Mouse (Mus musculus): Measurements from ENCODE around the gene Pdlim5. TPM values are rescaled to one million over a fixed set of nuclear protein-coding genes. Genes with fewer than 3 reads are reported as not detected.

Gene Pdlim5
- polyA plus RNA-seq, 1 experiment from 2014 or later = 14.1 TPM

GRCm38 (mm10) chr3:142348816-142349631 lies 46.5 kb downstream of the Pdlim5 start:
- Histone ChIP-seq H3K4me1 (no peaks in the 10 kb centered on the region), H3K4me3 (no peak overlapping the region), H3K9ac (no peak overlapping the region), H3K4me2 (no peak overlapping the region), H3K27ac (no peak overlapping the region), H3K36me3 (replicated peaks) (no peaks in the 10 kb centered on the region), H3K27me3 (replicated peaks) (no peaks in the 10 kb centered on the region), H3K9me3 (no peaks in the 10 kb centered on the region)
- no peak for ATAC-seq (replicated peaks)
- 59% methylated on average over 5 of the region's 5 CpGs for WGBS

GRCm38 (mm10) chr3:142346261-142346660 lies 49.2 kb downstream of the Pdlim5 start:
- no peaks in the 10 kb centered on the region for H3K36me3 ChIP-seq (replicated peaks)
- H3K27me3 ChIP-seq (replicated peaks) = no peaks in the 10 kb centered on the region
- no peak overlapping the region for H3K4me3 ChIP-seq
- WGBS = 90% methylated on average over 6 of the region's 6 CpGs
- ATAC-seq (replicated peaks) = no peak
- H3K9me3 ChIP-seq = no peaks in the 10 kb centered on the region
- no peak overlapping the region for H3K4me2 ChIP-seq
- no peak overlapping the region for H3K9ac ChIP-seq
- H3K4me1 ChIP-seq = no peaks in the 10 kb centered on the region
- H3K27ac ChIP-seq = no peak overlapping the region

DNA sequence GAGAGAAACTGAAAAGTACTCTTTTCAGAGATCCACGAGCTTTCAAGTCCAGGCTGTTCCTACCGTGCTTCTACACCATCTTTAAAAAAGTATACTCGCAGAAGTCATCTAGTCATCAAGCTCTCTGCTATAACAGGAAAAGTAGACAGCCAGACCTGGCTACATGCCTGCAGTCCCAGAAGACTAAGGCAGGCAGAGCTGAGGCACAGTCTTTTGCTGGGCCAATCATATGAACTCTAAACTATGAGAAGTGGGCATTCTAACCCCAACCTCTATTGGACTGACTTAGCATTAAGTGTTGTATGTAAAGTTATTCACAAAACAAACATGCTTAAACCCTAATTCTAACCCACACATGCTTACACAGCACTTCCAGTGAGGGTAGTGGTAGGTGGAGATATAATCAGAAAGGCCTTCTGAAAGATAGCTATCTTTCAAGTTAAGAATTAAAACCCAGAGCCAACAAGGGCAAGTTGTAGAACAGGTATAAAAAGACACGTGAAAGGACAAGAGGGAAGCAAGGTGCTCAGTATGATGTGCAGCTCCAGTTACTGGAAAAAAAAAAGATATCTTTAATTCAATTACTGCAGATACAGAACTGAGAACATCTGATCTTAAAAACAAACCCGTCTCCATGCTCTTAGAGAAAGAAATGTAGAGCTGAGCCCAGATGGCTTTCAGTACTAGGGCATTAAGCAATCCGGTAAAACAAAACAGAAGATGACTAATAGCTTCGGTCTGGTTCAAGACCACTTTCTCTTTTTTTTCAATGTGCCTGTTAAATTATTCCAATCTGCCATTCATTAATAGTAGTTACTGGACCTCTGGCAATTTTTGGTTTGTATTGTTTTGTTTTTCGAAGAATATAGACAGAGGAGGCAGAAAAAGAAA lies 50.0 kb downstream of the Pdlim5 start:
- Histone ChIP-seq H3K36me3 (replicated peaks) (no peaks in the 10 kb centered on the region), H3K4me1 (no peaks in the 10 kb centered on the region), H3K27ac (no peak overlapping the region), H3K4me3 (no peak overlapping the region), H3K27me3 (replicated peaks) (no peaks in the 10 kb centered on the region), H3K9ac (no peak overlapping the region), H3K9me3 (no peaks in the 10 kb centered on the region), H3K4me2 (no peak overlapping the region)
- ATAC-seq (replicated peaks) = no peak
- WGBS = 88% methylated on average over 8 of the region's 8 CpGs

- no peaks in the 10 kb centered on the region for H3K4me1 ChIP-seq
- no peaks in the 10 kb centered on the region for H3K36me3 ChIP-seq (replicated peaks)
- H3K4me2 ChIP-seq = no peak overlapping the region
- H3K4me3 ChIP-seq = no peak overlapping the region
- no peak overlapping the region for H3K9ac ChIP-seq
- ATAC-seq (replicated peaks) = no peak
- H3K9me3 ChIP-seq = no peaks in the 10 kb centered on the region
- no peak overlapping the region for H3K27ac ChIP-seq
- H3K27me3 ChIP-seq (replicated peaks) = no peaks in the 10 kb centered on the region
- WGBS = 86% methylated on average over 2 of the region's 2 CpGs
Observed at GRCm38 (mm10) chr3:142343786-142344185, 51.7 kb downstream of the Pdlim5 start.

DNA sequence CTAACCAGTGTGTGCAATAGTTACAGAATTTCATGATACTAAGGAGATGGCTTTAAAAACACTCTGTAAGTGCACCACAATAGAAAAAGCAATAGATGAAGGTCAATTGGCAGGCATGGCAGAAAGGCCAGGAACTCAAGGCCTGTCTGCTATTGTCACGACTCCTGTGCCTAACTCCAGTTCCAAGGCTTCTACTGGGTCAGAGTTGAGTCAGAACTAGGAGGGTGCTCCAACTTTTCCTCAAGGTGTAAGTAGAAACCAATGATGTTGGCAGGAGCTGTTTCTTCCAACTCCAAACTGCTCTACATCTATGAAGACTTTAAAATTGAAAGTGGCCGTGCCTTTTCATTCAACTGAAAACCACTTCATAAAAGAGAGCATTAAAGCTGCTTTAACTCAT lies 54.8 kb downstream of the Pdlim5 start:
- Histone ChIP-seq H3K36me3 (replicated peaks) (no peaks in the 10 kb centered on the region), H3K27ac (no peak overlapping the region), H3K4me1 (no peaks in the 10 kb centered on the region), H3K9ac (no peak overlapping the region), H3K4me2 (no peak overlapping the region), H3K4me3 (no peak overlapping the region), H3K27me3 (replicated peaks) (no peaks in the 10 kb centered on the region), H3K9me3 (no peaks in the 10 kb centered on the region)
- no peak for ATAC-seq (replicated peaks)
- 47% methylated on average over 2 of the region's 2 CpGs for WGBS

DNA sequence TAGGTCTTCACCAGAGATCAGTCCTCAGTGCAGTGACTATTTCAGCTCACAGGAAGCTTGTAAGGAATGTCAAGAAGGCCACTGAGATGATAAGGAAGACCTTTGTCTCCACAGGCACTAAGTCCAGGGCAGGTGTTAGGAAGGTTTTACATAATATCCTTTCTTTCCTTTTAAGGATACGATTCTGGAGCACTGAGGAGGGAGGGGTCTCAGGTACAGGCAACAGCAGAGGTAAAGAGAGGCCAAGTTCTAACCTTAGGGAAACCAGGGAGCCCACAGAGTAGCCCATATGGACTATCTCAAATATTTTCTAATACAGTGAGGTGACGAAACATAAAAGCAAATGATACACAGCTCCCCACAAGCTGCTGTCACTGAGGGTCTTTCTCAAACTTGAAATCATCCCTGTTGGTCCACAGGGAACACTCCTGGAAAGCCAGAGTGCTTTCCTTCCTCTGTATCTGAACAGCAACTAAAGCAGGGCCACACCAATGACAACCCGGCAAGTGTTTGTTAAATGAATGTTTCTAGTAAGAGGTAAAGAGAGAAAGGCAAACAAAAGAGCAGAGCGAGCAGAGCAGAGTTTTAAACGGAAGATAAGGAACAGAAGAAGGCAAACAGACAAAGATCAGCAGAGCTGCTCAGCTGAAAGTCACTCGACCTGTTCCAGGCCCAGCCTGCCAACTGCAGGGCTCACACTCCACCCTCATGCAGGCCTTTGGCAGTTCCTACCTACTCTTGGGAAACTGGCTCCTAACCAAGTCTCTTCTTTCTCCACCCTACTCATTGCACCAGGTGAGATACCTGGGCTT lies 55.9 kb downstream of the Pdlim5 start:
- no peaks in the 10 kb centered on the region for H3K27me3 ChIP-seq (replicated peaks)
- H3K4me1 ChIP-seq = no peaks in the 10 kb centered on the region
- WGBS = 72% methylated on average over 6 of the region's 6 CpGs
- H3K27ac ChIP-seq = no peak overlapping the region
- H3K4me3 ChIP-seq = no peak overlapping the region
- no peaks in the 10 kb centered on the region for H3K36me3 ChIP-seq (replicated peaks)
- H3K9me3 ChIP-seq = no peaks in the 10 kb centered on the region
- ATAC-seq (replicated peaks) = no peak
- H3K4me2 ChIP-seq = no peak overlapping the region
- H3K9ac ChIP-seq = no peak overlapping the region

DNA sequence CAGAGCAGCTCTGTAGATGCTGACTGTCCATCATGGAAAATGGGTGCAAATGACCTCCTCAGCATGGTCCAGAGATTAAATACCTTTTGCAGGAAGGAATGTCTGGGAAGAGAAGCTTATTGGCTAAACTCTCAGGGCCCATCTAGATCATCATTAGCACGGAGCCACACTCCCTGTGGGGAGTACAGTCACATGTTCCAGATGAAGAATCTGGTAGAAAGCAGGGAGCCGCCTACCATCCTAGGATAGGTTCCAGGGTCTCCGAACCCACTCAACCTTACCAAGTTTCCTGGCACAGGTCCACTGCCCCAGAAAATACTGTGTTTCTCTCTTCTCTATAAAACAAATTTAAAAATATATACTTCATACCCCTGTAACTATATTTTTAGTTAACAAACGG lies 57.4 kb downstream of the Pdlim5 start:
- H3K36me3 ChIP-seq (replicated peaks) = no peaks in the 10 kb centered on the region
- H3K4me2 ChIP-seq = no peak overlapping the region
- H3K27ac ChIP-seq = no peak overlapping the region
- WGBS = 70% methylated on average over 4 of the region's 4 CpGs
- no peak overlapping the region for H3K9ac ChIP-seq
- H3K4me3 ChIP-seq = no peak overlapping the region
- no peaks in the 10 kb centered on the region for H3K4me1 ChIP-seq
- no peaks in the 10 kb centered on the region for H3K27me3 ChIP-seq (replicated peaks)
- H3K9me3 ChIP-seq = no peaks in the 10 kb centered on the region
- ATAC-seq (replicated peaks) = no peak

GRCm38 (mm10) chr3:142334496-142334895 lies 61.0 kb downstream of the Pdlim5 start:
- Histone ChIP-seq H3K27ac (no peak overlapping the region), H3K36me3 (replicated peaks) (no peaks in the 10 kb centered on the region), H3K9ac (no peak overlapping the region), H3K4me3 (no peak overlapping the region), H3K9me3 (no peaks in the 10 kb centered on the region), H3K27me3 (replicated peaks) (no peaks in the 10 kb centered on the region), H3K4me1 (no peaks in the 10 kb centered on the region), H3K4me2 (no peak overlapping the region)
- WGBS = 94% methylated on average over 3 of the region's 3 CpGs
- ATAC-seq (replicated peaks) = no peak

DNA sequence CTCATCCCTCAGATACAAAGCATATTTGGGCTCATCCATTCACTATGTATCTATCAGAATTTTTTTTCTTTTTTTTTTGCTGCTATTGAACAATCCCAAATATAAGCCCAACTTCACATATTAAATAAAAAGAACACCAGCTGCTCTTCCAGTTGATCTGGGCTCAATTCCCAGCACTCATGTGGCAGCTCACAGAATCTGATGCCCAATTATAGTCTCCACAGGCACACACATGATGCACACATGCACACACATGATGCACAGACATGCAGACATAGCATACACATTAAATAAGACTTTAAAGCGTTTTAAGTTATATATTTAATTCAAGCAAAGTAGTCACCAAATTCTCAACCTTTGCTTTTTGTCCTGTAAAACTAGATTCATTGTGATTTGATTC lies 62.0 kb downstream of the Pdlim5 start:
- Histone ChIP-seq H3K4me2 (no peak overlapping the region), H3K27ac (no peak overlapping the region), H3K9ac (no peak overlapping the region), H3K36me3 (replicated peaks) (no peaks in the 10 kb centered on the region), H3K4me3 (no peak overlapping the region), H3K27me3 (replicated peaks) (no peaks in the 10 kb centered on the region), H3K9me3 (no peaks in the 10 kb centered on the region), H3K4me1 (no peaks in the 10 kb centered on the region)
- WGBS = 98% methylated on average over 1 of the region's 1 CpGs
- ATAC-seq (replicated peaks) = no peak

GRCm38 (mm10) chr3:142332716-142333115 lies 62.8 kb downstream of the Pdlim5 start:
- no peak overlapping the region for H3K27ac ChIP-seq
- ATAC-seq (replicated peaks) = no peak
- WGBS = 71% methylated on average over 4 of the region's 4 CpGs

GRCm38 (mm10) chr3:142331872-142332554 lies 63.5 kb downstream of the Pdlim5 start:
- H3K27me3 ChIP-seq (replicated peaks) = no peaks in the 10 kb centered on the region
- H3K4me3 ChIP-seq = no peak overlapping the region
- no peak overlapping the region for H3K27ac ChIP-seq
- H3K9me3 ChIP-seq = no peaks in the 10 kb centered on the region
- no peak for ATAC-seq (replicated peaks)
- no peak overlapping the region for H3K4me2 ChIP-seq
- no peak overlapping the region for H3K9ac ChIP-seq
- H3K36me3 ChIP-seq (replicated peaks) = no peaks in the 10 kb centered on the region
- WGBS = 71% methylated on average over 4 of the region's 4 CpGs
- no peaks in the 10 kb centered on the region for H3K4me1 ChIP-seq

More at GRCm38 (mm10) chr3:142332716-142333115, 62.8 kb downstream of the Pdlim5 start:
- Histone ChIP-seq H3K9me3 (no peaks in the 10 kb centered on the region), H3K4me3 (no peak overlapping the region), H3K9ac (no peak overlapping the region), H3K36me3 (replicated peaks) (no peaks in the 10 kb centered on the region), H3K4me1 (no peaks in the 10 kb centered on the region), H3K4me2 (no peak overlapping the region), H3K27me3 (replicated peaks) (no peaks in the 10 kb centered on the region)

All from midbrain, embryonic 15.5 days (tissue).